Mouse (Mus musculus): Measurements from ENCODE around the gene Gtsf1l.

Gene Gtsf1l

GRCm38 (mm10) chr2:163101646-163102203 is 14.1 kb upstream of the Gtsf1l start:
- Histone ChIP-seq H3K36me3 (ENCODE audit: control insufficient read depth, insufficient read depth, low read length, poor library complexity, severe bottlenecking) (no peaks in the 10 kb centered on the region), H3K27me3 (ENCODE audit: control insufficient read depth, insufficient read depth, low read length, poor library complexity, severe bottlenecking) (no peaks in the 10 kb centered on the region)
- DNase-seq (ENCODE audit: low read depth, low spot score), result peak; percentile 41

GRCm38 (mm10) chr2:163100551-163100950 is 12.9 kb upstream of the Gtsf1l start:
- no peaks in the 10 kb centered on the region for H3K27me3 ChIP-seq (ENCODE audit: control insufficient read depth, insufficient read depth, low read length, poor library complexity, severe bottlenecking)
- no peaks in the 10 kb centered on the region for H3K36me3 ChIP-seq (ENCODE audit: control insufficient read depth, insufficient read depth, low read length, poor library complexity, severe bottlenecking)
- no peak for DNase-seq (ENCODE audit: low read depth, low spot score)

GRCm38 (mm10) chr2:163099919-163100318 is 12.3 kb upstream of the Gtsf1l start:
- no peak for DNase-seq (ENCODE audit: low read depth, low spot score)
- no peaks in the 10 kb centered on the region for H3K27me3 ChIP-seq (ENCODE audit: control insufficient read depth, insufficient read depth, low read length, poor library complexity, severe bottlenecking)
- no peaks in the 10 kb centered on the region for H3K36me3 ChIP-seq (ENCODE audit: control insufficient read depth, insufficient read depth, low read length, poor library complexity, severe bottlenecking)

- H3K27me3 ChIP-seq (ENCODE audit: control insufficient read depth, insufficient read depth, low read length, poor library complexity, severe bottlenecking), result no peaks in the 10 kb centered on the region
- no peaks in the 10 kb centered on the region for H3K36me3 ChIP-seq (ENCODE audit: control insufficient read depth, insufficient read depth, low read length, poor library complexity, severe bottlenecking)
- no peak for DNase-seq (ENCODE audit: low read depth, low spot score)
These were observed 8.1 kb upstream of the Gtsf1l start for GRCm38 (mm10) chr2:163095784-163096183.

GRCm38 (mm10) chr2:163094909-163095308 is 7.3 kb upstream of the Gtsf1l start:
- no peak for DNase-seq (ENCODE audit: low read depth, low spot score)
- Histone ChIP-seq H3K27me3 (ENCODE audit: control insufficient read depth, insufficient read depth, low read length, poor library complexity, severe bottlenecking) (no peaks in the 10 kb centered on the region), H3K36me3 (ENCODE audit: control insufficient read depth, insufficient read depth, low read length, poor library complexity, severe bottlenecking) (no peaks in the 10 kb centered on the region)

GRCm38 (mm10) chr2:163089475-163090123 is 1.9 kb upstream of the Gtsf1l start:
- Histone ChIP-seq H3K36me3 (ENCODE audit: control insufficient read depth, insufficient read depth, low read length, poor library complexity, severe bottlenecking) (no peaks in the 10 kb centered on the region), H3K27me3 (ENCODE audit: control insufficient read depth, insufficient read depth, low read length, poor library complexity, severe bottlenecking) (no peaks in the 10 kb centered on the region)
- peak; percentile 31 for DNase-seq (ENCODE audit: low read depth, low spot score)

GRCm38 (mm10) chr2:163086561-163086960 is 1.1 kb downstream of the Gtsf1l start:
- Histone ChIP-seq H3K36me3 (ENCODE audit: control insufficient read depth, insufficient read depth, low read length, poor library complexity, severe bottlenecking) (no peaks in the 10 kb centered on the region), H3K27me3 (ENCODE audit: control insufficient read depth, insufficient read depth, low read length, poor library complexity, severe bottlenecking) (no peaks in the 10 kb centered on the region)

GRCm38 (mm10) chr2:163085047-163085446 is 2.6 kb downstream of the Gtsf1l start:
- H3K36me3 ChIP-seq (ENCODE audit: control insufficient read depth, insufficient read depth, low read length, poor library complexity, severe bottlenecking), result no peaks in the 10 kb centered on the region
- no peaks in the 10 kb centered on the region for H3K27me3 ChIP-seq (ENCODE audit: control insufficient read depth, insufficient read depth, low read length, poor library complexity, severe bottlenecking)
- no peak for DNase-seq (ENCODE audit: low read depth, low spot score)

More at GRCm38 (mm10) chr2:163086561-163086960, 1.1 kb downstream of the Gtsf1l start:
- DNase-seq (ENCODE audit: low read depth, low spot score), result no peak

GRCm38 (mm10) chr2:163084519-163084918 is 3.1 kb downstream of the Gtsf1l start:
- no peaks in the 10 kb centered on the region for H3K27me3 ChIP-seq (ENCODE audit: control insufficient read depth, insufficient read depth, low read length, poor library complexity, severe bottlenecking)
- no peak for DNase-seq (ENCODE audit: low read depth, low spot score)
- H3K36me3 ChIP-seq (ENCODE audit: control insufficient read depth, insufficient read depth, low read length, poor library complexity, severe bottlenecking), result no peaks in the 10 kb centered on the region

- DNase-seq (ENCODE audit: low read depth, low spot score), result no peak
- Histone ChIP-seq H3K36me3 (ENCODE audit: control insufficient read depth, insufficient read depth, low read length, poor library complexity, severe bottlenecking) (no peaks in the 10 kb centered on the region), H3K27me3 (ENCODE audit: control insufficient read depth, insufficient read depth, low read length, poor library complexity, severe bottlenecking) (no peaks in the 10 kb centered on the region)
These were observed 5.1 kb downstream of the Gtsf1l start for GRCm38 (mm10) chr2:163082591-163082990.

GRCm38 (mm10) chr2:163079041-163079440 is 8.6 kb downstream of the Gtsf1l start:
- no peak for DNase-seq (ENCODE audit: low read depth, low spot score)
- no peaks in the 10 kb centered on the region for H3K27me3 ChIP-seq (ENCODE audit: control insufficient read depth, insufficient read depth, low read length, poor library complexity, severe bottlenecking)
- no peaks in the 10 kb centered on the region for H3K36me3 ChIP-seq (ENCODE audit: control insufficient read depth, insufficient read depth, low read length, poor library complexity, severe bottlenecking)

GRCm38 (mm10) chr2:163075234-163075633 is 12.4 kb downstream of the Gtsf1l start:
- Histone ChIP-seq H3K36me3 (ENCODE audit: control insufficient read depth, insufficient read depth, low read length, poor library complexity, severe bottlenecking) (0 out of 2 replicates have a peak, but pooled peaks cover 2% of the 10 kb centered on the region), H3K27me3 (ENCODE audit: control insufficient read depth, insufficient read depth, low read length, poor library complexity, severe bottlenecking) (no peaks in the 10 kb centered on the region)
- no peak for DNase-seq (ENCODE audit: low read depth, low spot score)

GRCm38 (mm10) chr2:163074808-163075207 is 12.8 kb downstream of the Gtsf1l start:
- H3K27me3 ChIP-seq (ENCODE audit: control insufficient read depth, insufficient read depth, low read length, poor library complexity, severe bottlenecking), result no peaks in the 10 kb centered on the region
- no peak for DNase-seq (ENCODE audit: low read depth, low spot score)
- H3K36me3 ChIP-seq (ENCODE audit: control insufficient read depth, insufficient read depth, low read length, poor library complexity, severe bottlenecking), result 0 out of 2 replicates have a peak, but pooled peaks cover 2% of the 10 kb centered on the region

- Histone ChIP-seq H3K27me3 (ENCODE audit: control insufficient read depth, insufficient read depth, low read length, poor library complexity, severe bottlenecking) (no peaks in the 10 kb centered on the region), H3K36me3 (ENCODE audit: control insufficient read depth, insufficient read depth, low read length, poor library complexity, severe bottlenecking) (0 out of 2 replicates have a peak, but pooled peaks cover 2% of the 10 kb centered on the region)
- no peak for DNase-seq (ENCODE audit: low read depth, low spot score)
These were observed 13.6 kb downstream of the Gtsf1l start for GRCm38 (mm10) chr2:163074006-163074405.

GRCm38 (mm10) chr2:163073023-163073757 is 14.5 kb downstream of the Gtsf1l start:
- no peaks in the 10 kb centered on the region for H3K27me3 ChIP-seq (ENCODE audit: control insufficient read depth, insufficient read depth, low read length, poor library complexity, severe bottlenecking)
- DNase-seq (ENCODE audit: low read depth, low spot score), result no peak
- 0 out of 2 replicates have a peak, but pooled peaks cover 2% of the 10 kb centered on the region for H3K36me3 ChIP-seq (ENCODE audit: control insufficient read depth, insufficient read depth, low read length, poor library complexity, severe bottlenecking)

Data from splenic B cell, adult 2 months (primary cell).